Mouse (Mus musculus) small intestine, adult 2 months (tissue): Measurements from ENCODE around the gene Olfr215.

Experiments
- CTCF ChIP-seq: fragments of 200-500 bp; IDR thresholded peaks from 2 replicates; pipeline ENCODE4 v1.5.1; 2012; ENCODE audit warnings: low read depth, mild to moderate bottlenecking, control low read depth, inconsistent platforms, low read length, moderate library complexity, mixed read lengths; ENCODE audit not compliant: insufficient replicate concordance, insufficient read length; ENCODE audit errors: extremely low read depth
- POLR2A ChIP-seq: fragments of 200-500 bp; IDR thresholded peaks from 2 replicates; pipeline ENCODE4 v1.6.1; 2012; ENCODE audit warnings: low read depth, mild to moderate bottlenecking, control low read depth, inconsistent platforms, low read length, moderate library complexity

DNA sequence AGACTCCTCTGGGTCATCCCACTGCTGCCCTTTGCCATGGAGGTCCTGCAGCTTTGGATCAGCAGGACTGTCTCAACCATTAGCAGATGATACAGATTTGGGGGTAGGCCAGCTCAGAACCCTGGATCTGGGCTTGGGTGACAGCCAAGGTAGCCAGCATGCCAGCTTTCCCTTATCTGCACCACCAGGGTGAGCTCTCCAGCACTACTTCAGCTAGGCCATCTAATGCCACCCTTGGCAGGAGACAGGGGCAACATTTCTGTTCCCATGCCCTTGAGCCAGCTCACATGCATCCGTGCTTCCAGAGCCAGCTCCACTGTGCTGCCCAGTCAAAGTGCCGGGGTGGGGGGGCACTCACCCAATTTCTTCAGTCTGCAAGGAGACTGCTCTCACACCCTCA lies 31.7 kb upstream of the Olfr215 start:
- no peak for TF ChIP-seq POLR2A
- no peak for TF ChIP-seq CTCF
